Mouse (Mus musculus): ENCODE measurements around the gene Mrgprb5. TPM values are rescaled to one million over a fixed set of nuclear protein-coding genes. Genes with fewer than 3 reads are reported as not detected.
A peak's percentile ranks its signal among the peaks of the same experiment; 100 is the strongest.
"Not testable (repeated sequence)": the region's sequence is repeated elsewhere in the genome, so short reads cannot be mapped to it uniquely, and the experiment has no call there.

Gene Mrgprb5
- total RNA-seq (2021) = not detected
- long read RNA-seq, experiment 1 = 0 reads
- long read RNA-seq, experiment 2 = 0 reads

DNA sequence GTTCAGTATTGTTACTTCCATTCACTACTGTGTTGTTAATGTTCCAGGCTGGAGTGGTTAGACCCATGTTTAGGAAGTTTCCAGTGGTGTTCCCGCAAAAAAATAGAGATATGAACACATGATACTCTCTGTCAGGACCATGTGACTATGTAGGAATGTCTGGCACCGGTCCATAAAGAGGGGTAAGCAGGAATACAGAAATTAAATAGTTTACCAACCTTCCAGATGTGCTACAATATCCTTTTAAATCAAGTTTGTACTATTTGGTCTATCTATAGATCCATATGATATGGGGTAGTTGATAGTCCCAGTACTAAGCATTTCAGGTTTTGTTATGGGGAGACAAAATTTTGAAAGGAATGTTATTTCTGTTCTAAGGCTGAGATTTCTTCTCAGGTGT is at the start of gene Mrgprb5:
TSS of gene Mrgprb5 (minus strand) at position 101 of the 400 bp plus-strand sequence.
- Histone ChIP-seq H3K27ac (no peak within 1 kb of the TSS), H3K4me3 (no peak within 1 kb of the TSS)
- no peak for DNase-seq (ENCODE audit: low spot score in 2 of 2)
- TF ChIP-seq CTCF (conservative IDR thresholded peaks at IDR 0.05) = no peak

DNA sequence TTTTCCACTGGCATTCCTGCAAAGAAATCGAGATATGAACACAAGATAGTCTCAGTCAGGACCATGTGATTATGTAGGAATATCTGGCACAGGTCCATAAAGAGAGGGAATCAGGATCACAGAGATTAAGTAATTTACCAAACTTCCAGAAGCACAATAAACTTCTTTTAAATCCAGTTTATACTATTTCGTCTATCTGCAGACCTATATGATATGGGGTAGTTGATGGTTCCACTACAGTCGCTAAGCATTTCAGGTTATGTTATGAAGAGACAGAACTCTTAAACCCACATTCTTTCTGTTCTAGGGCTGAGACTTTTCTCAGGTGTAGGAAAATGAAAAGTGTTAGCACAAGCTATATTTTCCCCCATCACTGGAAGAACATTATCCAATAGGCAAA is 30.4 kb upstream of the Mrgprb5 start, which contains the start of gene Mrgprb4:
TSS of gene Mrgprb4 (minus strand) at position 101 of the 400 bp plus-strand sequence.
- no peak for TF ChIP-seq CTCF (conservative IDR thresholded peaks at IDR 0.05)
- H3K4me3 ChIP-seq = no peak within 1 kb of the TSS
- DNase-seq (ENCODE audit: low spot score in 2 of 2) = no peak
- H3K27ac ChIP-seq = no peak within 1 kb of the TSS

DNA sequence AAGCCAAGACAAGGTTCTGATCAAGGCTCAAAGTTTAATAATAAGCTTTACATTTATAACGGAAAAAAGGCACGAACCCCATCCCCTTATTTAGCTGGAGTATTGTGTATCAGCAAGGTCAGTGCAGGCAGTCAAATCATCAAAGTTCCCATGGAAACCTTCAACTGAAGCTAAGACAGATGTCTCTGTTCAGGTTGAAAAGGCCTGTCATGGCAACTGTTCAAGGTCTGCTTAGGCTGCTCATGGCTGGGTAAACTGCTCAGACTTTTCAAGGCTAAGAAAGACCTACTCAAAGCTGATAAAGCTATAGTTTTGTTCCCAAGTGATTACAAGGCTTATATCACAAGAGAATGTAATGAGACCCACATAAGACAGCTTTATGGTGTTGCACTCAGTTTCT is 1.3 kb downstream of the Mrgprb5 start:
- Histone ChIP-seq H3K4me3 (no peak overlapping the region), H3K27ac (no peak overlapping the region)
- no peak for DNase-seq (ENCODE audit: low spot score in 2 of 2)
- TF ChIP-seq CTCF (conservative IDR thresholded peaks at IDR 0.05) = no peak

DNA sequence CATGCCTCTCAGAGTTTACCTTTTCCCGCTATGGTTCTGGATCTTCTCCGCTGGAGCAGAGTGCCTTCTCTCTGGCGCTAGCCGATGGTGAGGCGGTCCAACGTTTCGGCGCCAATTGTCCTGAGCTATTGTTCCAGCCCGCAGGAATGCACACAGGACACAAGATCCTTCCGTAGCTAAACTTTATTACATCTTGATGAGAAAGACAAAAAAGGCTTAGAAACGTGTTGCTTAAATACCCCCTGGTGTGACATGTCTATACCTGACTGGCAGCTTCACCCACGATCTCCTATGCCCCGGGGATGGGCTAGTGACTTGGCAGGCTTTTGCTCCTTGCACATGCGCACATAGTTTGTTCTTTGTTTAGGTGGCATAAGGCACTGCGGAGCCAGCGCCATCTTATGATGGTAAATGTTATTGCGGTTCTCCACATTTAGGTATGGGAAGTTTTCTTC is 30.5 kb downstream of the Mrgprb5 start:
- Histone ChIP-seq H3K27ac (no peak overlapping the region), H3K4me3 (peak overlapping the region; percentile 4; the same call in 1 of the 2 replicates)
- no peak for DNase-seq (ENCODE audit: low spot score in 2 of 2)
- peak; percentile 14; the same call in 1 of the 2 replicates for TF ChIP-seq CTCF (conservative IDR thresholded peaks at IDR 0.05)

DNA sequence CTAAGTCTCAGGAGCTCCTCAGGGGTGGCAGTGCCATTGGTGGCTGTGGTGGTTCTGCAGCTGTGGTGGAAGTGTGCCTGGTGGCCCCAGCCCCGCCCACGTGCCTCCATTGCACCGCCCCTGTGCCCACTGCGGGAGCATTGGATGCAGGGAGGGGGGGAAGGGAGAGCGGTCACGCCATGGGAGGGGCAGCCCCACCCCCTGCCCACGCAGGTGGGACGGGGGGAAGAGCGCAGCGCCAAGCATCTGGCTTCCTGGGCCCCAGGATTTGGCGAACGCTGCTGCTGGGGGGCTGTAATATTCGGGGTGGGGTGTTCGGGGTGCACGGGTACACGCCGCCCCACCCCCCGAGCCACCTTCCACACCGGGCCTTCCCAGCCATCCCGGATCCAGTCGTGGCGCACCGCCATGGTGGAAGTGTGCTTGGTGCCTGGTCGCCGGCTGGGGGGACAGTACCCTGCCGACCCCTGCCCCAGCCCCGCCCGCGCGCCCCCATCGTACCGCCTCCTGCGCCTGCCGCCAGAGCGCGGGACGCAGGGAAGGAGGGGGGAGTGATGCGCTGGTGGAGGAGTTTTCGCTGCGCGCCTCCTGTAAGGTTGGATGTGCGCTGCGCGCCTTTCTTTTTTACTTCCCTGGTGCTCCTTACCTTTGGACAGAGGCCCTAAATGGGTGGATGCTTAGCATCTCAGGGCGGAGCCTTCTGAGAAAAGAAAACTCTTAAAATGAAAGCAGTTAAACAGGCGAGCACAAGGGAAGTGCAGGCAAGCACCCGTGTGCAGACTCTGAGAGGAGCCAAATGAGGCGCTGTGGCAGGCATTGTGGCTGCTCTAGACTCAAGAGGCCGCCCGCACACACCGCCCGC is 31.4 kb downstream of the Mrgprb5 start:
- no peak overlapping the region for H3K27ac ChIP-seq
- DNase-seq (ENCODE audit: low spot score in 2 of 2) = no peak
- no peak for TF ChIP-seq CTCF (conservative IDR thresholded peaks at IDR 0.05)
- H3K4me3 ChIP-seq = no peak overlapping the region; the same call in 1 of the 2 replicates

DNA sequence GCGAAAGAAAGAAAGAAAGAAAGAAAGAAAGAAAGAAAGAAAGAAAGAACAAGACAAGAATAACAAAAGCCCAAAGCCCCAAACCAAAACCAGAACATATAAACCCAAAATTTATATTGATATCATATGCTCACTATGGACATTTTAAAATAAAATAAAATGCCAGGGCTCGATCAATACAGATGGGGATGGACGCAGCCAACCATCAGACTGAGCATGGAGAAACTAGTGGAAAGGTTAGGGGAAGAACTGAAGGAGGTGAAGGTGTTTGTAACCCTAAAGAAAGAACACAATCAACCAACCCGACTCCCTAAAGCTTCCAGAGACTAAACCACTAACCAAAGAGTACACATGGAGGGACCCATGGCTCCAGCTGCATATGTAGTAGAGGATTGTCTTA is 36.1 kb downstream of the Mrgprb5 start:
- no peak overlapping the region for H3K27ac ChIP-seq
- TF ChIP-seq CTCF (conservative IDR thresholded peaks at IDR 0.05) = no peak
- H3K4me3 ChIP-seq = no peak overlapping the region
- no peak for DNase-seq (ENCODE audit: low spot score in 2 of 2)

DNA sequence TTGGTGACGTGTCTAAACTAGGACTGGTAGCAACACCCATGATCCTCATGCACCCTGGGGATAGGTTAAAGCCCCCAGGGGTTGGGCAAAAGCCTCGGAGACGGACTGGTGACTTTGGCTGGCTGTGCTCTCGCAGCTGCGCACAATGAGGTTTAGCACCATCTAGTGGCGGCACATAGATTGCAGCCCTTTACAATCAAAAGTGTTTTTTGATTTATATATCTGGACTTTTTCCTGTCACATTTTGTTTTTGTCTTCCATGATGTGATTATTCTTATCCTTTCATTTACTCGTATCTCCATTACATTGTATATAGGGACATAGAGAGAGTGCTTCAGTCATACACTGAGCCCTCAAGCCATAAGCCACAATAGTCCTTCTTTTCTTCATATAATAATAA is 36.6 kb downstream of the Mrgprb5 start:
- H3K4me3 ChIP-seq; DNase-seq (ENCODE audit: low spot score in 2 of 2): not testable (repeated sequence)
- peak; percentile 54 for TF ChIP-seq CTCF (conservative IDR thresholded peaks at IDR 0.05)

DNA sequence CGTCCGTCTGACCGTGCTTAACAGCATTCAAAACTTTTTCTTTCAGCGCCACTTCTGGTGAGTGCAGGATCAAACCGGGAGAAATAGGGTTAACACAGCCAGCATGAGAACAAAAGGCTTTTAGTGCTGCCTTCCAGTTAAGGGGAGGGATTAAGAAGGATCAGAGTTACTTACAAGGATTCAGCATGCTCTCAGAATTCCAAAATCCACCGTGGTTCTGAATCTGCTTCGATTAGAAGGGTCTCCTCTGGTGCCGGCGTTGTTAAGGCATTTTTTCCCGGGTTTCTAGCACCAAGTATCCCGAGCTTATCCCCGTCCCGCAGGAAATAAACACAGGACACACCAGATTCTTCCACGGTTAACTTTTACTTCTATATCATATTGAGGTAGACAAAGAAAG is 37.0 kb downstream of the Mrgprb5 start:
- H3K27ac ChIP-seq; H3K4me3 ChIP-seq; DNase-seq (ENCODE audit: low spot score in 2 of 2): not testable (repeated sequence)

More for the DNA sequence above, 36.6 kb downstream of the Mrgprb5 start:
- H3K27ac ChIP-seq = not testable (repeated sequence)

DNA sequence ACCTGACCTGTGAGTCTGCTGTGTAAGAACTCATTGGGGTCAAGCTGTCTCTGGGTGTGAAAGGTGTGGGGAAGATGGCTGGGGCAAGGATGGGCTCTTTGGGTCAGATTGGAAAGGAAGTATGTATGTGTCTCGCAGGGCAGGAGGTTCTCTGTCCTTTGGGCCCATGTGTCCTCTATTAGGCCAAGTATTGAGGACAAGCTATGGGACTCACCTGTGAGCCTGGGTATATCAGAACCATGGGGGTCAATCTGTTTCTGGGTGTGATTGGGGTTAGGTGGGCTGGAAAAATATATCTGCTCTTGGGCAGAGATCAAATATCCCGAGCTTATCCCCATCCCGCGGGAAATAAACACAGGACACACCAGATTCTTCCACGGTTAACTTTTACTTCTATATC is 45.0 kb downstream of the Mrgprb5 start:
- TF ChIP-seq CTCF (conservative IDR thresholded peaks at IDR 0.05) = no peak
- DNase-seq (ENCODE audit: low spot score in 2 of 2) = no peak
- Histone ChIP-seq H3K27ac (no peak overlapping the region), H3K4me3 (no peak overlapping the region)

Other genes with a start within 250 kb of the Mrgprb5 start
- gene Mrgpra4, start 186.9 kb downstream of the Mrgprb5 start, total RNA-seq (2021) = not detected
- gene Mrgprx1, start 141.4 kb downstream of the Mrgprb5 start, total RNA-seq (2021) = not detected
- not detected for gene Mrgprb4, start 30.3 kb upstream of the Mrgprb5 start, total RNA-seq (2021)
- gene Mrgprb8, start 219.5 kb upstream of the Mrgprb5 start, total RNA-seq (2021) = not detected